Mouse (Mus musculus): ENCODE measurements around the gene Gm128. TPM values are rescaled to one million over a fixed set of nuclear protein-coding genes. Genes with fewer than 3 reads are reported as not detected.

The Gm128 gene
- total and polyA plus RNA-seq, 3 experiments: 0.16 TPM; not detected in 2

DNA sequence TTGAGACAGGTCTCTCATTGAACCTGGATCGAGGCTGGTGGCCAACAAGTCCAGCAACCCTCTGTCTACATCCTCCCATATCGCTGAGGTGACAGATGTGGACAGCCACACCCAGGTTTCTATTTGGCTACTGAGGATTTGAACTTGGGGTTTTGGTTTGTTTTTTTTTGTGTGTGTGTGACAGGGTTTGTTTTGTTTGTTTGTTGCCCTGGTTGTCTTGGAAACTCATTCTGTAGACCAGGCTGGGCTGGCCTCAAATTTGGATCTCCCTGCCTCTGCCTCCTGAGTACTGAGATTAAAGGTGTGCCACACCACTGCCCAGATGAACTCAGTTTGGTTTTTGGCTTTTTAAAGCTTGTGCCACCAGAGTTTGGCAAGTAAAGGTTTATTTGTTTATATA is 18.4 kb downstream of the Gm128 start:
- Histone ChIP-seq H3K4me3 (no peak overlapping the region), H3K36me3 (ENCODE audit: control insufficient read depth, insufficient read depth, low read length) (no peaks in the 10 kb centered on the region), H3K79me2 (replicated peaks; ENCODE audit: control insufficient read depth, insufficient read depth, low read length) (no peaks in the 10 kb centered on the region; the same call in 1 of the 2 replicates), H3K27ac (peak overlapping the region; percentile 13; the same call in 1 of the 2 replicates), H3K9ac (ENCODE audit: low read depth, low read length) (no peak overlapping the region), H3K4me1 (ENCODE audit: control insufficient read depth, insufficient read depth, low read length) (peaks cover 2% of the 10 kb centered on the region; the same call in 1 of the 2 replicates), H3K27me3 (ENCODE audit: control insufficient read depth, insufficient read depth, low read length) (no peaks in the 10 kb centered on the region)
- no peak for DNase-seq
- 77% methylated on average over 2 of the region's 2 CpGs for WGBS
- intact Hi-C loops (cut with DNase I): no loop called here
- TF ChIP-seq POLR2A (IDR thresholded peaks at IDR 0.05; ENCODE audit: insufficient read depth, low read depth, low read length) (no peak), CTCF (IDR thresholded peaks at IDR 0.05) (no peak), EP300 (IDR thresholded peaks at IDR 0.05; ENCODE audit: insufficient read depth, low read depth, low read length) (no peak)

DNA sequence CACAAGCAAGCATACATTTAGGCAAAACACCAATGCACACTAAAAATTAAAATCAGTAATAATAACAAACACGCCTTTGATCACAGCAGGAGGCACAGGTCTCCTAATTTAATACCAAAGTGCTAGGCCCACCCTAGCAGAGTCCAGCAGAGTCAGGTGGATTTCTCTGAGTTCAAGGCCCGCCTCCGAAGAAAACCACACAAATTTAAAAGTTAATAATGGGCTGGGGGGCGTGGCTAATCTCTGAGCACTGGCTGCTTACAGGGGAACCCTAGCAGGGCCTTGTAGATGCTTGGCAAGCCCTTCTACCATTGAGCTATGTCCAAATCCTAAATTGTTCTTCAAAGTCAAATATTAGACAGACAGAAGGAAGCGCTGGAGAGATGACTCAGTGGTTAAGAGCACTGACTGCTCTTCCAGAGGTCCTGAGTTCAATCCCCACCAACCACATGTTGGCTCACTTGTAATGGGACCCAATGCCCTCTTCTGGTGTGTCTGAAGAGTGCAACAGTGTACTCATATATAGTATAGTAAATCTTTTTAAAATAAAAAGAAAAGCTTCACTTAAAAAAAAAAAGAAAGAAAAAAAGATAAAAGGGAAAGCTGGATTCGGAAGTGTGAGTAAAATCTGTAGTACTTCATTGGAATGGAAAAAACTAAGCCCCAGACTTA is 22.8 kb downstream of the Gm128 start:
- intact Hi-C loops (cut with DNase I): loop anchor here (5.0 kb wide), 1 partner anchor 64 kb away; the partner anchor contains the start of genes Mindy1 and Prune1
- peak overlapping the region; percentile 90; the same call in 1 of the 2 replicates for H3K4me3 ChIP-seq
- H3K9ac ChIP-seq (ENCODE audit: low read depth, low read length): no peak overlapping the region
- H3K79me2 ChIP-seq (replicated peaks; ENCODE audit: control insufficient read depth, insufficient read depth, low read length): no peaks in the 10 kb centered on the region; the same call in 1 of the 2 replicates
- H3K4me1 ChIP-seq (ENCODE audit: control insufficient read depth, insufficient read depth, low read length): no peaks in the 10 kb centered on the region
- peaks cover 2% of the 10 kb centered on the region for H3K36me3 ChIP-seq (ENCODE audit: control insufficient read depth, insufficient read depth, low read length)
- no peaks in the 10 kb centered on the region for H3K27me3 ChIP-seq (ENCODE audit: control insufficient read depth, insufficient read depth, low read length)
- no peak overlapping the region for H3K27ac ChIP-seq
- TF ChIP-seq CTCF (IDR thresholded peaks at IDR 0.05) (no peak), POLR2A (IDR thresholded peaks at IDR 0.05; ENCODE audit: insufficient read depth, low read depth, low read length) (no peak), EP300 (IDR thresholded peaks at IDR 0.05; ENCODE audit: insufficient read depth, low read depth, low read length) (no peak)
- 78% methylated on average over 6 of the region's 6 CpGs for WGBS
- DNase-seq: no peak

DNA sequence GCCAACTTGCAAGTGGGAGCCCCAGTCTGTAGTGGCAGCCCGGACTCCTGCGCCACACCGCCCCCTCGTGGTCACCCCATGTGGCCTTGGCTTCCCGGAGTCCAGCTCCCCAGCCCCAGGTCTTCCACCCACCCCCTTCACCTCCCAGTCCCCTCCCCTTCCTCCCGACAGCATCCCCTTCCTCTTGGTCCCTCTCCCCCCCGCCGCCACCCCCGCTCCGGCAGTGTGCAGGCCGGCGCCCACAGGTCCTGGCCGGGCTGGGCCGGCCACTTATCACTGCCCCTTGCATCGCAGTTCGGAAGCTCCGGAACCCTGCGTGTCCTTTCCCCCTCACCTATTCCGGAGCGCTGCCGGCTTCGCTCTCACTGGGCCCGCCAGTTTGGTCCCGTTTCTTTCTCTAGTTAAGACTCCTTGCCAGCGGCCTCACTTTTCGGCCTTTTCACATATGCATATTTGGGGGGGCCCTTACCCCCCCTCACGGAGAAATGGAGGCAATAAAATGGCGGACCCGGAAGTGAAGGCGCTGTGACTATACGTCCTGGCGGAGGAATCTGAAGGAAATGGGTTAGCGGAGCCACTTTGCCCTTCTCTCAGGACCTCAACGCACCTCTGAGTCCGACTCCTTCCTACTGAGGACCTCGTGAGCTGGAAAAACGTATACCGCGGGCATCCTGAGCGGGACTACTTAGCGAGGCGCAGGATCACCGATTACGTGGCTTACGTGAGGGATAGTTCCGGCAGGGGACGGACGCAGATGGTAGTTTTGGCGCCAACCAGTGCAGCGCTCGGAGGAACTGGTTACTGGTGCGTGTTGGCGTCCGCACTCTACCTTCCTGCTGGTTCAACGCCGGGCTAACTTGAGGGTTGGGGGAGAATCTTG is 23.9 kb downstream of the Gm128 start, which contains the start of gene Gabpb2:
Gene Gabpb2 (minus strand): TSS at position 662 of the 880 bp plus-strand sequence.
- DNase-seq: peak; percentile 96 to 97
- intact Hi-C loops (cut with DNase I): loop anchor here (1.0 to 5.0 kb wide), 4 partner anchors 11 to 75 kb away; partner anchors contain the start of genes Cdc42se1, Mindy1, Prune1 and Tnfaip8l2
- H3K4me1 ChIP-seq (ENCODE audit: control insufficient read depth, insufficient read depth, low read length): no peaks in the 10 kb centered on the region
- peak within 1 kb of the TSS; percentile 99 for H3K27ac ChIP-seq
- no peaks in the 10 kb centered on the region for H3K27me3 ChIP-seq (ENCODE audit: control insufficient read depth, insufficient read depth, low read length)
- peak within 1 kb of the TSS; percentile 82 for H3K9ac ChIP-seq (ENCODE audit: low read depth, low read length)
- WGBS: under 1% methylated on average over 56 of the region's 56 CpGs
- peaks cover 2% of the 10 kb centered on the region for H3K36me3 ChIP-seq (ENCODE audit: control insufficient read depth, insufficient read depth, low read length)
- H3K4me3 ChIP-seq: peak within 1 kb of the TSS; percentile 90
- no peaks in the 10 kb centered on the region for H3K79me2 ChIP-seq (replicated peaks; ENCODE audit: control insufficient read depth, insufficient read depth, low read length)
- TF ChIP-seq CTCF (IDR thresholded peaks at IDR 0.05) (no peak; the same call in 1 of the 2 replicates), POLR2A (IDR thresholded peaks at IDR 0.05; ENCODE audit: insufficient read depth, low read depth, low read length) (peak; percentile 77), EP300 (IDR thresholded peaks at IDR 0.05; ENCODE audit: insufficient read depth, low read depth, low read length) (peak; percentile 83)

DNA sequence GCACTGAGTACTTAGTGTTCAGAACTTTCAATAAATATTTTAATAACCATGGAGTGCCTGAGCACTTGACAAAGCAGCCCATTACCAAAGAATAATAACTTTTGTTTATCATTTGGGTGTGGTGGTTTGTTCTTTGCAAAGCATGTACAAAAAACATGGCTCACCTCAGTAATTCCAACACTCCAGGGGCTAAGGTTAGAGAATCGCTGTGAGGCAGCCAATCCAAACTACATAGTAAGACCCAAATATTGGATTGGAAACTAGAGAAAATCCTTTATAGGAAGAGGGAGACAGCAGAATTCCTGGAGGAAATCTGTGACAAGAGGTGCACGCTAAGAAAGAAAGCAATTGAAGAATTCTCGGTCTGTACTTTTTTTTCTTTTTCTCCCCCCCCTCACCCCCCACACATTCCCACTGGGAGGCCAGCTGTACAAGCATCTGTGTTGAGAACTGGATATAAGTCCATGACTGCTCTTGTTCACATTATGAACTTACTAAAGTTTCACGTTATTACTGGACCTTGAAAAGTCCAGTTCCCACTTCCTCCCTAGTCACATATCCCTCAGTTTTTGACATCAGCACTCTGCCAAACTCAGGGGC is 24.6 kb downstream of the Gm128 start:
- no peak for TF ChIP-seq CTCF (IDR thresholded peaks at IDR 0.05)
- no peak for TF ChIP-seq EP300 (IDR thresholded peaks at IDR 0.05; ENCODE audit: insufficient read depth, low read depth, low read length)
- no peak for TF ChIP-seq POLR2A (IDR thresholded peaks at IDR 0.05; ENCODE audit: insufficient read depth, low read depth, low read length)
- intact Hi-C loops (cut with DNase I): loop anchor here (1.0 to 5.0 kb wide), 4 partner anchors 12 to 74 kb away; partner anchors contain the start of genes Cdc42se1, Mindy1, Prune1 and Tnfaip8l2
- no peaks in the 10 kb centered on the region for H3K27me3 ChIP-seq (ENCODE audit: control insufficient read depth, insufficient read depth, low read length)
- H3K79me2 ChIP-seq (replicated peaks; ENCODE audit: control insufficient read depth, insufficient read depth, low read length): no peaks in the 10 kb centered on the region
- H3K27ac ChIP-seq: peak overlapping the region; percentile 99
- no peaks in the 10 kb centered on the region for H3K4me1 ChIP-seq (ENCODE audit: control insufficient read depth, insufficient read depth, low read length)
- H3K9ac ChIP-seq (ENCODE audit: low read depth, low read length): peak overlapping the region; percentile 82
- DNase-seq: no peak
- WGBS: 9% methylated on average over 4 of the region's 4 CpGs
- H3K4me3 ChIP-seq: peak overlapping the region; percentile 90
- peaks cover 2% of the 10 kb centered on the region for H3K36me3 ChIP-seq (ENCODE audit: control insufficient read depth, insufficient read depth, low read length)

DNA sequence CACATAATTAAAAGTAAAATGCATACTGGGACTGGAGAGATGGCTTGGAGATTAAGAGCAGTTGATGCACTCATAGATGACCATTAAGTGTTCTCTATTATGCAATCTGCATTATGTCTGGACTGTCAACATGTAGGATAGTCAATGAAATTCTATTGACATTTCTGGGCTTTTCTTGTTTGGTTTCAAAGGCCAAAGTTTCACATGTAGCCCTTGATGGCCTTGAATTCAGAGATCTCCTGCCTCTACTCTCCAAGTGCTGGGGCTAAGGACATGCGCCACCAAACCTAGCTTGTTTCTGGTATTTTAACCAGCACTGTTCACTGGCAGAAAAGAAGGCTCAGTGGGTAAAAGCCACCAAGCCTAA is 27.8 kb downstream of the Gm128 start:
- no peak for DNase-seq
- WGBS: 100% methylated on average over 1 of the region's 1 CpGs
- no peaks in the 10 kb centered on the region for H3K79me2 ChIP-seq (replicated peaks; ENCODE audit: control insufficient read depth, insufficient read depth, low read length)
- intact Hi-C loops (cut with DNase I): no loop called here
- no peaks in the 10 kb centered on the region for H3K27me3 ChIP-seq (ENCODE audit: control insufficient read depth, insufficient read depth, low read length)
- no peaks in the 10 kb centered on the region for H3K4me1 ChIP-seq (ENCODE audit: control insufficient read depth, insufficient read depth, low read length)
- H3K9ac ChIP-seq (ENCODE audit: low read depth, low read length): no peak overlapping the region
- H3K4me3 ChIP-seq: no peak overlapping the region
- H3K36me3 ChIP-seq (ENCODE audit: control insufficient read depth, insufficient read depth, low read length): peaks cover 2% of the 10 kb centered on the region
- TF ChIP-seq POLR2A (IDR thresholded peaks at IDR 0.05; ENCODE audit: insufficient read depth, low read depth, low read length): no peak
- no peak for TF ChIP-seq EP300 (IDR thresholded peaks at IDR 0.05; ENCODE audit: insufficient read depth, low read depth, low read length)
- TF ChIP-seq CTCF (IDR thresholded peaks at IDR 0.05): no peak
- no peak overlapping the region for H3K27ac ChIP-seq

Measured in heart, adult 2 months (tissue).